Mouse (Mus musculus): ENCODE measurements around the gene Pecam1. TPM values are rescaled to one million over a fixed set of nuclear protein-coding genes. Genes with fewer than 3 reads are reported as not detected.

Pecam1 gene
- total and polyA plus RNA-seq, 3 experiments, result 18.4 to 22.3 (median 19.2) TPM

GRCm38 (mm10) chr11:106674612-106675153 is 75.7 kb downstream of the Pecam1 start (continued):
- peak; percentile 67; the same call in 1 of the 2 replicates for TF ChIP-seq UBTF (IDR thresholded peaks at IDR 0.05; ENCODE audit: low read depth, low read length)
- peak; percentile 69 for TF ChIP-seq ELF1 (IDR thresholded peaks at IDR 0.05; ENCODE audit: low read depth, low read length)
- peak; percentile 90; the same call in 1 of the 2 replicates for TF ChIP-seq RCOR1 (conservative IDR thresholded peaks at IDR 0.05; ENCODE audit: low read depth, low read length)
- TF ChIP-seq ZMIZ1 (IDR thresholded peaks at IDR 0.05; ENCODE audit: low read depth, low read length), result peak; percentile 74
- peak; percentile 98 for TF ChIP-seq TCF12 (IDR thresholded peaks at IDR 0.05; ENCODE audit: low read depth, low read length)
- no peak for TF ChIP-seq USF1 (IDR thresholded peaks at IDR 0.05; ENCODE audit: low read depth, low read length)
- 0 out of 2 replicates have a peak, but pooled peaks have one; percentile 25 for TF ChIP-seq MAFK (IDR thresholded peaks at IDR 0.05; ENCODE audit: insufficient replicate concordance, low read length)
- no peak for TF ChIP-seq KAT2A (IDR thresholded peaks at IDR 0.05; ENCODE audit: insufficient replicate concordance, low read length)
- peak; percentile 91 for TF ChIP-seq MAZ (IDR thresholded peaks at IDR 0.05; ENCODE audit: low read depth, low read length)
- TF ChIP-seq MAX (IDR thresholded peaks at IDR 0.05; ENCODE audit: low read length), result 0 out of 2 replicates have a peak, but pooled peaks have one; percentile 42
- peak; percentile 52 for TF ChIP-seq JUN (IDR thresholded peaks at IDR 0.05; ENCODE audit: insufficient read depth, low read depth, low read length)
- no peak for TF ChIP-seq CTCF (conservative IDR thresholded peaks at IDR 0.05 in 1 of 2, IDR thresholded peaks at IDR 0.05 in 1 of 2; ENCODE audit: low read depth in 2 of 2, low read length in 2 of 2)
- 0 out of 2 replicates have a peak, but pooled peaks have one; percentile 24 for TF ChIP-seq JUND (conservative IDR thresholded peaks at IDR 0.05; ENCODE audit: low read depth, low read length)
- peak; percentile 92 for TF ChIP-seq EP300 (IDR thresholded peaks at IDR 0.05; ENCODE audit: low read length)
- TF ChIP-seq ETS1 (conservative IDR thresholded peaks at IDR 0.05; ENCODE audit: low read depth, low read length), result peak; percentile 92
- no peak for TF ChIP-seq GABPA (IDR thresholded peaks at IDR 0.05; ENCODE audit: insufficient replicate concordance, low read depth, low read length)
- no peak for TF ChIP-seq PAX5 (IDR thresholded peaks at IDR 0.05; ENCODE audit: low read length)
- TF ChIP-seq CHD1 (IDR thresholded peaks at IDR 0.05; ENCODE audit: low read depth, low read length), result peak; percentile 92; the same call in 1 of the 2 replicates
- no peak for TF ChIP-seq E2F4 (IDR thresholded peaks at IDR 0.05; ENCODE audit: insufficient replicate concordance, low read depth, low read length)

- H3K4me1 ChIP-seq (ENCODE audit: control insufficient read depth in 1 of 2, insufficient read depth in 2 of 2), result peaks cover 64 to 96% of the 10 kb centered on the region in 2 experiments
- peak overlapping the region; percentile 57 for H3K4me2 ChIP-seq (ENCODE audit: insufficient read depth, low read depth, poor library complexity, severe bottlenecking)
- H3K36me3 ChIP-seq (replicated peaks in 1 of 2; ENCODE audit: control insufficient read depth in 1 of 2, insufficient read depth in 1 of 2, low read length in 1 of 2), result peaks cover 10 to 28% of the 10 kb centered on the region in 2 experiments
- peak; percentile 26; the same call in 1 of the 2 replicates for TF ChIP-seq MXI1 (IDR thresholded peaks at IDR 0.05; ENCODE audit: low read depth, low read length)
- TF ChIP-seq UBTF (IDR thresholded peaks at IDR 0.05; ENCODE audit: low read depth, low read length), result no peak
- TF ChIP-seq GABPA (IDR thresholded peaks at IDR 0.05; ENCODE audit: insufficient replicate concordance, low read depth, low read length), result no peak
- 0 out of 2 replicates have a peak, but pooled peaks have one; percentile 41 for TF ChIP-seq MEF2A (IDR thresholded peaks at IDR 0.05; ENCODE audit: borderline replicate concordance, low read depth, low read length)
- no peak for TF ChIP-seq PAX5 (IDR thresholded peaks at IDR 0.05; ENCODE audit: low read length)
- no peak for TF ChIP-seq NRF1 (IDR thresholded peaks at IDR 0.05; ENCODE audit: low read depth, low read length)
- TF ChIP-seq E2F4 (IDR thresholded peaks at IDR 0.05; ENCODE audit: insufficient replicate concordance, low read depth, low read length), result no peak
- TF ChIP-seq RCOR1 (conservative IDR thresholded peaks at IDR 0.05; ENCODE audit: low read depth, low read length), result 0 out of 2 replicates have a peak, but pooled peaks have one; percentile 32
- TF ChIP-seq ZKSCAN1 (IDR thresholded peaks at IDR 0.05; ENCODE audit: borderline replicate concordance, low read depth, low read length), result no peak
- TF ChIP-seq RAD21 (IDR thresholded peaks at IDR 0.05; ENCODE audit: low read depth, low read length), result no peak
- TF ChIP-seq NELFE (IDR thresholded peaks at IDR 0.05; ENCODE audit: low read depth, low read length), result no peak
- TF ChIP-seq JUND (conservative IDR thresholded peaks at IDR 0.05; ENCODE audit: low read depth, low read length), result no peak
- peak; percentile 73 for TF ChIP-seq BHLHE40 (IDR thresholded peaks at IDR 0.05; ENCODE audit: low read depth, low read length)
- TF ChIP-seq ELF1 (IDR thresholded peaks at IDR 0.05; ENCODE audit: low read depth, low read length), result no peak
- TF ChIP-seq ZNF384 (IDR thresholded peaks at IDR 0.05; ENCODE audit: low read depth, low read length), result no peak
- TF ChIP-seq SIN3A (IDR thresholded peaks at IDR 0.05; ENCODE audit: low read length), result peak; percentile 20; the same call in 1 of the 2 replicates
- no peak for TF ChIP-seq HCFC1 (IDR thresholded peaks at IDR 0.05; ENCODE audit: low read depth, low read length)
- TF ChIP-seq CHD2 (IDR thresholded peaks at IDR 0.05; ENCODE audit: low read length), result no peak
- TF ChIP-seq MAX (IDR thresholded peaks at IDR 0.05; ENCODE audit: low read length), result peak; percentile 32; the same call in 1 of the 2 replicates
- TF ChIP-seq IRF4 (IDR thresholded peaks at IDR 0.05; ENCODE audit: low read depth, low read length), result peak; percentile 71
- no peak; the same call in none of the 2 replicates for TF ChIP-seq ZMIZ1 (IDR thresholded peaks at IDR 0.05; ENCODE audit: low read depth, low read length)
These were observed 76.5 kb downstream of the Pecam1 start for GRCm38 (mm10) chr11:106673727-106674611.

More at GRCm38 (mm10) chr11:106673727-106674611, 76.5 kb downstream of the Pecam1 start:
- dilution Hi-C loops (cut with MboI; ENCODE audit: extremely low pct_ligation_motif_present, extremely low pct_unique_long_range_greater_than_20kb, low sequenced_read_pairs) (no loop called here), in situ Hi-C loops (cut with MboI; ENCODE audit: low pct_ligation_motif_present, low pct_unique_long_range_greater_than_20kb, low sequenced_read_pairs) (loop anchor here (5.0 kb wide), 1 partner anchor 78 kb away; the partner anchor contains the start of genes Milr1 and Pecam1)
- peak overlapping the region; percentile 8 to 39 (median 26) for H3K4me3 ChIP-seq (replicated peaks in 1 of 3; ENCODE audit: low read depth in 2 of 3, low read length in 2 of 3, poor library complexity in 1 of 3)
- no peak for DNase-seq (ENCODE audit: extremely low read depth)
- H3K9ac ChIP-seq (ENCODE audit: insufficient read depth, low read depth), result peak overlapping the region; percentile 36
- H3K9me3 ChIP-seq (replicated peaks; ENCODE audit: low read length), result no peaks in the 10 kb centered on the region
- no peaks in the 10 kb centered on the region for H3K79me2 ChIP-seq (replicated peaks; ENCODE audit: control insufficient read depth, extremely low read depth, insufficient read depth, poor library complexity, severe bottlenecking)
- H3K27me3 ChIP-seq (replicated peaks), result no peaks in the 10 kb centered on the region
- H3K27ac ChIP-seq (ENCODE audit: insufficient read depth, low read depth), result peak overlapping the region; percentile 93

All from CH12.LX (cell line).